Mouse (Mus musculus): ENCODE results near the gene 1700021F07Rik. TPM values are rescaled to one million over a fixed set of nuclear protein-coding genes. Genes with fewer than 3 reads are reported as not detected.

1700021F07Rik gene
- total RNA-seq, 2 experiments from 2014 or later = not detected

DNA sequence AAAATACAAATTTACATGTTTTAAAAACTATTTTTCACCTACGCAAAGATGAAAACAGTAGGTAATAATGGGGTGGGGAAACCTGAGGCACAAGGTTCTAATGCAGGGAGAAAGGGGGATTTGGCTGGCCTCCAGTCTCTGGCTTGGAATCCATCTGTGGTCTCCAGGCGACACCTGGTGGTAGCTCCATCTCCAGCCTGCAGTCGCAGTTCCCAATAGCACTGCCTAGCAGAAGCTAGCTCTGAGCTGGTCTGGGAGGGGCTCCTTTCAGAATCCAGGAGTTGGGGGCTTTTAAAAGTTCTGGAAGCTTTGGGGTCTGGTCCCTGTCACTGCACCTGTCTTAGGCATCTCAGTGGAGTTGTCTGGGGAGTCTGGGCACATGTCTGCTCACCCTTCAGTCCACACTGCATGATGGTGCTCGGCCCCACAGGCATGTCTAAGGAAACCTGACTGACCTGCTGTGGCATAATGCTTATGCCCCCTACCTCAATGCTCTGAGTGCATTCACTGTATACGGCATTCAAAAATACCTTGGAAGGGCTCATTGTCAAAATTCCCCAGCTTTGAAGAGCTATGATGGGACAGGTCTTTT lies 39.6 kb downstream of the 1700021F07Rik start:
- DNase-seq (ENCODE audit: low spot score in 2 of 2) = peak; percentile 76 to 78

DNA sequence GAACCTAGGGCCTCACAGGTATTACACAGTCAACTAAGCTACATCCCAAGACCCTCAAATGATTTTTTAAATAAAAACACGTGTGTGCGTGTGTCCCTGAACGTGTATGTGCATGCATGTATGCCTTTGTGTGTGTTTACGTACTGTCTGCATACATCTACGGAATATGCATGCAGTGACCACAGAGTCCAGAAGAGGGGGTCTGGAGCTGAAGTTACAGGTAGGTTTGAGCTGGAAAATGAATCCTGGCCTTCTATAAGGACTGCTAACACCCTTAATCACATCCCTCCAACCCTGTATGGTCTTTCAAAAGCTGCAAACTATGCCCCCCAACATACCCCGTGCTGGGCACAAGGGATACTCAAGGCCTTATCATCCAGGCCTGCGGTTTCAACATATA lies 41.0 kb downstream of the 1700021F07Rik start:
- peak; percentile 24 to 32 for DNase-seq (ENCODE audit: low spot score in 2 of 2)

- DNase-seq (ENCODE audit: low spot score in 2 of 2) = no peak
These were observed 41.8 kb downstream of the 1700021F07Rik start for GRCm38 (mm10) chr2:173564179-173564578.

Other genes with a start within 250 kb of the 1700021F07Rik start
- 10 to 100 TPM; 28.6 to 35.0 TPM for gene Pmepa1, start 246.1 kb upstream of the 1700021F07Rik start, total RNA-seq (2021)
- gene Ankrd60, start 55.8 kb downstream of the 1700021F07Rik start, total RNA-seq (2021) = not detected
- gene Rab22a, start 137.2 kb downstream of the 1700021F07Rik start, total RNA-seq (2021) = 10 to 100 TPM; 24.4 to 25.6 TPM
- gene 1700010B08Rik, start 196.8 kb downstream of the 1700021F07Rik start, total RNA-seq (2021) = not detected
- gene Vapb, start 214.9 kb downstream of the 1700021F07Rik start, total RNA-seq (2021) = 100 to 1,000 TPM; 105 to 110 TPM

Measured in layer of hippocampus, postnatal 14 days (tissue).